Mouse (Mus musculus) intestine, embryonic 14.5 days (tissue): ENCODE data around the gene Gm5157. TPM values are rescaled to one million over a fixed set of nuclear protein-coding genes. Genes with fewer than 3 reads are reported as not detected.
"Not testable (repeated sequence)": the region's sequence is repeated elsewhere in the genome, so short reads cannot be mapped to it uniquely, and the experiment has no call there.

Source experiments
- ATAC-seq: fragments of 200-750 bp; cut with Nextera tagmentation; replicated peaks from 2 replicates; pipeline ENCODE4 v1.8.0; 2017; ENCODE audit warnings: low read depth, moderate number of reproducible peaks, moderate TSS enrichment, moderate library complexity; ENCODE audit not compliant: low FRiP score, low TSS enrichment
- DNase-seq: peaks from one replicate; pipeline ENCODE4 v3.0.0-alpha.2; 2018; ENCODE audit warnings: low spot score
- H3K27ac ChIP-seq: fragments of 300-500 bp; sonication (generic); 2 replicates; pipeline ENCODE4 v1.5.1; 2014; ENCODE audit warnings: low read depth, mild to moderate bottlenecking, control low read depth
- H3K27me3 ChIP-seq: fragments of 300-500 bp; sonication (generic); replicated peaks from 2 replicates; pipeline ENCODE4 v1.6.1; 2014; ENCODE audit warnings: low read length, control low read depth; ENCODE audit not compliant: control insufficient read depth, insufficient read depth
- H3K36me3 ChIP-seq: fragments of 300-500 bp; sonication (generic); 2 replicates; pipeline ENCODE4 v1.6.1; 2014; ENCODE audit warnings: low read length, control low read depth; ENCODE audit not compliant: control insufficient read depth, insufficient read depth
- H3K4me1 ChIP-seq: fragments of 300-500 bp; sonication (generic); replicated peaks from 2 replicates; pipeline ENCODE4 v1.6.1; 2014; ENCODE audit warnings: low read length, control low read depth, mixed read lengths; ENCODE audit not compliant: control insufficient read depth, insufficient read depth
- H3K4me2 ChIP-seq: fragments of 300-500 bp; sonication (generic); 2 replicates; pipeline ENCODE4 v1.6.1; 2014; ENCODE audit warnings: low read length
- H3K4me3 ChIP-seq: fragments of 300-500 bp; sonication (generic); 2 replicates; pipeline ENCODE4 v1.5.1; 2014; ENCODE audit warnings: low read depth, low read length, control low read depth, mixed read lengths
- H3K9ac ChIP-seq: fragments of 300-500 bp; sonication (generic); 2 replicates; pipeline ENCODE4 v1.6.1; 2014; ENCODE audit warnings: mild to moderate bottlenecking, low read length
- H3K9me3 ChIP-seq: fragments of 300-500 bp; sonication (generic); 2 replicates; pipeline ENCODE4 v1.6.1; 2016; ENCODE audit warnings: low read length, control low read depth; ENCODE audit not compliant: control insufficient read depth
- WGBS: fragments of 180-500 bp; shearing (Covaris S2); extraction: QIAGEN DNeasy Blood & Tissue Kit; methylation state at CpG from one replicate; pipeline ENCODE4 v1.1.7; 2014; 5-methylcytosine and 5-hydroxymethylcytosine counted together
- polyA plus RNA-seq: library from polyadenylated mRNA; unstranded; fragments of >200 nt; fragmentation: Nextera tagmentation; extraction: Ambion mirVana; gene quantifications from 2 replicates; pipeline ENCODE4 v1.2.1, GENCODE M21; 2014

Gm5157 gene
- not detected in 2 replicates for polyA plus RNA-seq

DNA sequence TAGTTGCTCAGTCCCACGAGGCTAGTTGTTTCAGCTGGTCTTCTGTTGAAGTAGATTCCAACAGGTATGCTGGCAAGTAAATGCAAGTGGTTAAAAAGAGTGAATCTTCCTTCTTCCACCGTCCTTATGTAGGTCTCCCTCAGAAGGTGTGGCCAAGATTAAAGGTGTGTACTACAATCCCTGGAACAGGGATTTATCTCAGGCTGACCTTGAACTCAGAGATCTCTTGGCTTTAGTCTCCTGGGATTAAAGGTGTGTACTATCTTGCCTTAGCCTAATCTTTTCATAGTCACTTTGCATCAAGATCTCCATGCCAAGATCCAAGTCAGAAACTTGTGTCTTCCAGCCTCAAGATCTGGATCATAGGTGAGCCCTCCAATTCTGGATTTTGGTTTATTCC, at the start of gene Gm5157:
TSS of gene Gm5157 (minus strand) at position 101 of the 400 bp plus-strand sequence.
- H3K4me3 ChIP-seq, H3K9me3 ChIP-seq, DNase-seq, H3K27ac ChIP-seq, H3K27me3 ChIP-seq, H3K9ac ChIP-seq, H3K4me1 ChIP-seq, H3K4me2 ChIP-seq, ATAC-seq, H3K36me3 ChIP-seq: not testable (repeated sequence)
- 25% methylated on average over 1 of the region's 2 CpGs for WGBS

DNA sequence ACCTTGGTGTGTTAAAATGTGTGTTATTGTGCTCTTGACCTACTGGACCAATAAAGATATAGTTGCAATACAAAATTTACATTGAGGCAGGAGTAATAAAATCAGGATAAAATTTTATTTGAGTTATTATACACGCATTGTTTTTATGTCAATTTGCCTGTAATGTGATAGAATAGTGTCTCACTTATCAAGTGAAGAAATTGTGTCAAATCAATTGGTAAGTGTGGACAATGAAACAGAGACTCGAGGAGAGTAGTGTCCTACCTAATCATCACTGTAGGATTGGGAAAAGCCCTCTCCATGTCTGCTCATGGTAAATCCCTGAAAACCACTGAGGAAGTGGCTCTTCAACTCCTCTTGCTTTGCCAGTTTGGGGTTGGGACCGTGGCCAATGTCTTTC, 28.3 kb downstream of the Gm5157 start, which contains the start of gene Vmn1r123:
TSS of gene Vmn1r123 (plus strand) at position 301 of the 400 bp plus-strand sequence.
- not testable (repeated sequence) for H3K4me1 ChIP-seq, H3K9ac ChIP-seq, H3K36me3 ChIP-seq, DNase-seq, ATAC-seq, H3K4me3 ChIP-seq, H3K27ac ChIP-seq, H3K27me3 ChIP-seq, H3K4me2 ChIP-seq, H3K9me3 ChIP-seq
- 40% methylated on average over 1 of the region's 3 CpGs for WGBS

Other genes starting within 250 kb of the Gm5157 start
- not detected in 2 replicates for gene Vmn1r119, start 178.0 kb downstream of the Gm5157 start, polyA plus RNA-seq
- not detected in 2 replicates for gene Vmn1r120, start 136.6 kb downstream of the Gm5157 start, polyA plus RNA-seq
- not detected in 2 replicates for gene Vmn1r121, start 91.9 kb downstream of the Gm5157 start, polyA plus RNA-seq
- not detected in 2 replicates for gene Vmn1r122, start 56.3 kb downstream of the Gm5157 start, polyA plus RNA-seq
- not detected in 2 replicates for gene Vmn1r123, start 28.2 kb downstream of the Gm5157 start, polyA plus RNA-seq
- not detected in 2 replicates for gene Vmn1r124, start 70.2 kb upstream of the Gm5157 start, polyA plus RNA-seq
- gene Vmn1r125, start 81.8 kb upstream of the Gm5157 start, polyA plus RNA-seq = not detected in 2 replicates
- not detected in 2 replicates for gene Vmn1r126, start 111.0 kb upstream of the Gm5157 start, polyA plus RNA-seq
- not detected in 2 replicates for gene Vmn1r127, start 129.4 kb upstream of the Gm5157 start, polyA plus RNA-seq
- gene Vmn1r128, start 158.9 kb upstream of the Gm5157 start, polyA plus RNA-seq = not detected in 2 replicates
- not detected in 2 replicates for gene Vmn1r129, start 170.9 kb upstream of the Gm5157 start, polyA plus RNA-seq
- gene Gm6882, start 242.3 kb upstream of the Gm5157 start, polyA plus RNA-seq = not detected in 2 replicates